Mouse (Mus musculus) fat pad, adult 2 months (tissue): ENCODE data around the gene Tnfsf9.

Source experiments
- DNase-seq: peaks from one replicate; pipeline ENCODE4 v3.0.0-alpha.2; 2011; ENCODE audit warnings: low read depth, low spot score; ENCODE audit errors: extremely low read depth

Tnfsf9 gene

DNA sequence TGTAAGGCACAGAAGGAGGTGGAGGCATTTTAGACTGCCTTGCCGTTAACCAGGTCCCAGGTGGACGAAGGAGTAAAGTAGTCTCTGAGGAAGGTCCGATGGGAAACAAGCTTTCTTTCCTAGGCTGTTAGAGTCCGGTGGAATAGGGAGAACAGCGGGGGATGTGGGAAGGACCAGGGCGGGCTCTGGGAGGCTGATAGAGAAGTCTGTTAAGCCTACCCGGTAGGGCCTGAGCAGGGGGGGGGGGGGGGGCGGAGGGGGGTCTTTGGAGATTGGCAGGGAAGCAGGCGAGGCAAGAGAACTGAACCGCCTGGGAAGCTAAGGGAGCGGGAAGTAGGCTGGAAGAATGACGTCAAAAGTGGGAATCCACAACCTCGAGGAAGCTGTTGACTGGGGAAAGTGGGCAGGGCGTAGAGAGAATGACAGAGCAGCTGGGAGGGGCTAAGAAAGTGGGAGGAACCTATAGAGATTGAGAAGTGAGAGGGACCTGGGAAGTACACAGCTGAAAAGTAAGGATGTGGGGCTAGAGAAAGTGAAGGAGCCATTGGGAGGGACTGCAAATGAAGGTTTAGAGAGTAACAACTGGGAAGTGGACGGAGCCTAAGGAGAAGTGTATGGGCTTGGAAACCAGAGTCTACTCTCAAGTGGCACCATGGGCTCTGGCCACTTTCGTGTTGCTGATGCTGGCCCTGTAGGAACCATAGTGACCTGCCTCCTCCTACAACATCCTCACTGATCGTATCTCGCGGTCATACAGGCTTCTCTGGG is 9.1 kb upstream of the Tnfsf9 start:
- DNase-seq = no peak

DNA sequence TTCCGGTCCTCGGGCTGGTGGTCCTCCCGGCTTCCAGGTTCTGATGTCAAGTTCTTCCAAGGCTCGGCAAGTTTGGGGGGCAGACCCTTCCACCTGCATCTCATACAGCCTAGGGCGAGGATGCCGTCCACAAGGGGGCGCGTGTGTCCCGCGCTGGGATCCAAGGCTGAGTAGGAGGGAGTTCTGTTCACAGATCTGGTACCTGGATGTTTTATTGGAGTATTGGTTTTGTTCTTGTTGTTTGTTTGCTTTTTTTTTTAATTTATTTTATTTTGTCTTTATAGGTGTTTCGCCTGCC is 8.6 kb upstream of the Tnfsf9 start:
- DNase-seq = no peak

DNA sequence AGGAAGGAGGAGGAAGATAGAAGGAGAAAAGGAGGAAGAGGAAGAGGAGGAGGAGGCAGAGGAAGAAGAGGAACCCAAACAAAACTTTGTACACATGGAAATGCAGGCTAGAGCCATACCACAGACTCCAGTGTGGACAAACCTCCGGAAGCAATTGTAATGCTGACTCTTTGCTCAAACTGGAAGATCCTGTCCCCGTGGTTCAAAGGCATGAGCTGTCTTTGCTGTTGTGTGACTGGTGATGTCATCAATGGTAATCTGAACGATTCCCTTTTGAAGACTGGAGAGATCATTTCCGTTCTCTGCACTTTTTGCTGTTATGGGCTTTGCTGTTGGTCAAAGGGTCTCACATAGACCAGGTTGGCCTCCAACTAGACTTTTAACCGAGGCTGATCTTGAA is 6.8 kb upstream of the Tnfsf9 start:
- no peak for DNase-seq

DNA sequence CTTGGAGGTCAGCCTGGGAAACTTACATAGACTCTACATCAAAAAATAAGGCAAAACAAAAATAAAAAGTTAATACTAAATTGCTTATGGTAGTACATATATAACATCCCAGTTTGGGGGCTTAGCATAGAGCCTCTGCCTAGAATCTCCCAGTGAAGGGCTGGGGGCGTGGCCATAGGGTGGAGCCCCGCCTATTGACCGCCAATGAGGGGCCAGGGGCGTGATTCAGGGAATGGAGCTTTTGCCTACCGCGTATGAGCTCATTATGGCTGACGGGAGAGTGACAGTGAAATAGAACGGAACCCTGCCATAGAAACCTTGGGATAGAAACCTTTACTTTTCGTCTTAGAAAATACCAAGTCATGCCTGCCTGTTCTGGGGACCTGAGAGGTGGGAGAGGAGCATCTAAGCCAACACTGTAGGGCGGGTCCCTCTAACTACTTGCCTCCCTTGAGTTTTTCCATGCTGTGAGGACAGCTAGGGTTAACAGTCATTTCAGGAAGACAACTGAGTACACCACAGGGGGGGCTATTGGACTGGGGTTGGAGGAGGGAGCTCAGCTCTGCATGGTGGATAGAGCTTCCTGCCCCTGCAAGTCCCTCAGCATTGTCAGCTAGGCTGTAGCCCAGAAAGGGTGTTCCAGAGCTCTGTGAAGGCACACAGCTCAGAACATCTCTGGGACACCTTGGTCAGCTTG is 5.3 kb upstream of the Tnfsf9 start:
- DNase-seq = no peak

DNA sequence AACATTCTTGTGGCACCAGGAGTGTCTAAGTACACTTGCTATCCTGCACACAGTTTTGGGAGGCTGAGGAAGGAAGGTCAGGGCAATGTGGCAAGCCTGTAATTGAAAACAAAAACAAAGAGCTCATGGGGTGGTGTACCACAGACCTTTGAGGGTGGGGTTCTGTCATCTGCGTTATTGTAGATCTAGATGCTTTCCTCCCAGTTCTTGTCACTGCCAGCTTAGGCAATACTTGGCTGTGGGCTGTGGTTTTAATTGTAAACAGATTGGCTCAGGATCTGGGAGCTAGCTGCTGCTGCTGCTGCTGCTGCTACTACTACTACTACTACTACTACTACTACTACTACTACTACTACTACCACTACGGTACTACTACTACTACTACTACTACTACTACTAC is 2.8 kb upstream of the Tnfsf9 start:
- no peak for DNase-seq

DNA sequence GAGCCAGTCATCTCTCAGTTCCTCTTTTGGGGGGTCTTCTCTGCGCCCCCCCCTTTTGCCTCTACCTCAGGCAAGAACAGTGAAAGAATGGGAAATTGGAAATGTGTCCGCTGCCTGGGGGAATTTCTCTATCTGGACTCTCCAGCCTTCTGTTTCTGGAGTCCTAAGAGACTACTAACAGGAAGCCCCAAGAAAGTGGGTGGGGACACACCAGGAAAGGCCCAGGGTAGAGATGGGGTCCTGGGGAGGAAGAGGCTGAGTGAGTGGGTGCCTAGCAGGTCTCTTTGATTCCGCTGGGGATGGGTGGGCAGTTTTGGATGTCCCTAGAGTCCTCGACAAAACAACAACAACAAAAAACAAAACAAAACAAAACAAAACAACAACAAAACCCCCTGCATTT is 629 bp upstream of the Tnfsf9 start:
- DNase-seq = no peak

DNA sequence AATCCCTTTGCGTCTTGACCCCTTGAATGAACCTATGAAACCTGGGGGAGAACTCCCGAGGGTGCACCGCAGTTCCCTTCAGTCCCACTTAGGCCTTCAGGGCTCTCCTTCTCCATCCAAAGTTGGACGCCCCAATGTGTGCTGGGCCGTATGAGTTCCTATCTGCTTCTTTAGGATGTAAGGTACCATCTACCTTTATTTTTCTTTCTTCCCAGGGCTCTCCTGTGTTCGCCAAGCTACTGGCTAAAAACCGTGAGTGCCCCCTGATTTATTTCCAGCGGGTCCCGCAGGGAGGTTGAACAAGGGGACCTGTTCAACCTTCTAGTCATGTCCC is 877 bp downstream of the Tnfsf9 start:
- DNase-seq = no peak

DNA sequence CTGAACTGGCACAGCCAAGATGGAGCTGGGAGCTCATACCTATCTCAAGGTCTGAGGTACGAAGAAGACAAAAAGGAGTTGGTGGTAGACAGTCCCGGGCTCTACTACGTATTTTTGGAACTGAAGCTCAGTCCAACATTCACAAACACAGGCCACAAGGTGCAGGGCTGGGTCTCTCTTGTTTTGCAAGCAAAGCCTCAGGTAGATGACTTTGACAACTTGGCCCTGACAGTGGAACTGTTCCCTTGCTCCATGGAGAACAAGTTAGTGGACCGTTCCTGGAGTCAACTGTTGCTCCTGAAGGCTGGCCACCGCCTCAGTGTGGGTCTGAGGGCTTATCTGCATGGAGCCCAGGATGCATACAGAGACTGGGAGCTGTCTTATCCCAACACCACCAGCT is 1.9 kb downstream of the Tnfsf9 start:
- no peak for DNase-seq

DNA sequence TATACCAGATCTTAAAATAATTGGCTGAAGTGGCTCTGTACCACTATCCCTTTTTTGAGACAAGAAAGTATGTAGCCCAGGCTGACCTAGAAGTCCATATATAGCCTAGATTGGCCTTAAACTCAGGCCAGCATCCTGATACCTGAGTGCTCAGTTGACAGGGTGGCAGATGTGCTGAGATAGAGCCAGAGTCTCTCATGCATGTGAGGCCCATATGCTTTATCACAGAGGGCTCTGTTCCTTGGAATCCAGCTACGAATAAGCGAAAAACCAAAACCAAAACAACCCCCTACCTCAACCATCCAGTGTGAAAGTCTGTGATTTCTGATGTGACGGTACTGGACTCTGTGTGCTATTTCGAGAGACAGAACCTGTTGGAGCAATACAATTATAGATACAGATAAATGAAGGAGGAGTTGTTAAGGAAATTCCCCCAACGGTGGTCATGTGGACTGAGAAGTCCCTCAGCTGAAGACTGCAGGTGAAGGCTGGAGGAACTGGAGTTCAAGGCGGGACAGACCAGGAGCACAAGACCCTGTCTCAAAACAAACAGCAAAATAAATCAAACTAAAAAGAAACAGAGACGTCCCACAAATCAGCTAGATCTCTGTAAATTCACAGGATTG is 3.0 kb downstream of the Tnfsf9 start:
- DNase-seq = no peak

DNA sequence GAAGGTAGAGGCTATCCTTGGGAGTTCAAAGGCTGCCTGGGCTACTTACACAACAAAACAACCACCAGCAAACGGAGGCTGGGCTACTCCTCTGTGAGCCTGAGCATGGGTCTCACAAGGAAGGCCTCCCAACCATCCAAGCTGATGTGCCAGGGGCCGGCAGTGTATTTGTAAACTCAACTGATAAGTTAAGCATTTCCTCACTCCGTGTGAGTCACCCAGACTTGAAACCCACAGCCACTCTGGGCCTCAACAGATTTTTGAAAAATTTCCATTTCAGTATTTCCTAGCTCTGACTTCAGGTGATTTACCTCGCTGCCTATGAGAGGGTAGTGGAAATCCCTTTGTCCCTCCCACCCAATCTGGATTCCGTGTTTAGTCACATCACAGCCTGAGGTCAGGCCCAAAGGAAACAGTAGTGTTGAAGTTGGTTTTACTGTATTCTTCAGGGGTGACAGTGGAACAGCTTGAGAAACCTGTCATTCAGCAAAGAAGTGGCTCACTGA is 3.6 kb downstream of the Tnfsf9 start:
- no peak for DNase-seq

DNA sequence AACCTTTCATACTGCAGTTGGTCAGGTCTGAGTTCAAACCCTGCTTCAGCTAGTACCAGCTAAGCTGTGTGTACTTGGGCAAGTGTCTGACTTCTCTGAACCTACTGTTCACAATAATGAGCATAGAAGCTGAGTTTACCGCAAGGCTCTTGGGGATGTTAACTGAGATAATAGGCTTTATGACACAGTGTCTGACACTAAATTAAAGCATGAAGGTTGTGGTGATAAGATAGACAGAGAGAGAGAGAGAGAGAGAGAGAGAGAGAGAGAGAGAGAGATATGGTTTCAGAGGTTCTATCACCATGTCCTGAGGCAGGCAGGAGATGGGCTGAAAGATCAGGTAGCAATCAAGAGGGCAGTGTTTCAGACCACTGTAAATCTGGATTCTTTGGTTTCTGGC is 4.9 kb downstream of the Tnfsf9 start:
- DNase-seq = no peak

DNA sequence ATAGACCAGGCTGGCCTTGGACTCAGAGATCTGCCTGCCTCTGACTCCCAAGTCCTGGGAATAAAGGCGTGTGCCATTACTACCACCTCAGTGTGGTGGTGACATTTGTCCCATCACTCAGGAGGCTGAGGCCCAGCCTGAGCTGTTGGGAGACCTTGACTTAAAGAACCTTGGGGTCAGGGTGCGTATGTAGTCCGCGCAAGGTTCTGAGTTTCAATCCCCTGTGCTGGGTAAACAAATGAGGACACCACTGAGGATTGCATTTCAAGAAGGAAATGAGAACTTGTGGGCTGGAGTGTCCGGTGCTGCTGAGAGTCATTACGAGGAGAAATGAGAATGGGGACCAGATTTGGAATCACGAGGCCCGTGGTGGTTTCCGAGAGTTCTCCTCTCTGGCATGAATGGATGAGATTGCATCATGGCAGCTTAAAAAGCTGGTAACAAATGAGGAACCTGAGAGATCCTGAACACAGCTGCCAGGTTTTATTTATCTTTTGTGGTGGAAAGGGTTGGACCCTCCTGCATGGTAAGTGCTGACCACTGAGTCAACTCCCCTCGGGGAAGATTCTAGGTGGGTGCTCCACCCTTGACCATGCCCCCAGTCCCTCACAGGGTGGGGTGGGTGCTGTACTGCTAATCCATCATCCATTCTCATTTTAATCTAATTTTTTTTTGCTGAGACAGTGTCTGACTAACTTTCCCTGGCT is 7.8 kb downstream of the Tnfsf9 start:
- DNase-seq = no peak

DNA sequence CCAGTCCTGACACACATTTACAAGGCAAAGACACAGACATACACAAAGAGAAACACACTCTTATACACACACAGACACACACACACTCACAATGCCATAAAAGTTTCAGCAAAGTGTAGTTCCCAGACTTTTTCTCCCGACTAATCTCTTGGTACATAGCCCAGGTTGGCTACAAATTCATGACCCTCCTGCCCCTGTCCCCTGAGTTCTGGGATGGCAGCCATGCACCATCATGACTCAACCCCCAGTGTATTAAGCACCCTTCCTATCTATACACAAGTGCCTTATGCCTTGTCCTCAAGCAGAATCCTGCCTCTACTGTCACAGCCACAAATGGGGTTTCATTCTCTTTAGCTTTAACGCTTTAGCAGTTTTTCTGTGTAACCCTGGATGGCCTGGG is 11.7 kb downstream of the Tnfsf9 start:
- DNase-seq = no peak

DNA sequence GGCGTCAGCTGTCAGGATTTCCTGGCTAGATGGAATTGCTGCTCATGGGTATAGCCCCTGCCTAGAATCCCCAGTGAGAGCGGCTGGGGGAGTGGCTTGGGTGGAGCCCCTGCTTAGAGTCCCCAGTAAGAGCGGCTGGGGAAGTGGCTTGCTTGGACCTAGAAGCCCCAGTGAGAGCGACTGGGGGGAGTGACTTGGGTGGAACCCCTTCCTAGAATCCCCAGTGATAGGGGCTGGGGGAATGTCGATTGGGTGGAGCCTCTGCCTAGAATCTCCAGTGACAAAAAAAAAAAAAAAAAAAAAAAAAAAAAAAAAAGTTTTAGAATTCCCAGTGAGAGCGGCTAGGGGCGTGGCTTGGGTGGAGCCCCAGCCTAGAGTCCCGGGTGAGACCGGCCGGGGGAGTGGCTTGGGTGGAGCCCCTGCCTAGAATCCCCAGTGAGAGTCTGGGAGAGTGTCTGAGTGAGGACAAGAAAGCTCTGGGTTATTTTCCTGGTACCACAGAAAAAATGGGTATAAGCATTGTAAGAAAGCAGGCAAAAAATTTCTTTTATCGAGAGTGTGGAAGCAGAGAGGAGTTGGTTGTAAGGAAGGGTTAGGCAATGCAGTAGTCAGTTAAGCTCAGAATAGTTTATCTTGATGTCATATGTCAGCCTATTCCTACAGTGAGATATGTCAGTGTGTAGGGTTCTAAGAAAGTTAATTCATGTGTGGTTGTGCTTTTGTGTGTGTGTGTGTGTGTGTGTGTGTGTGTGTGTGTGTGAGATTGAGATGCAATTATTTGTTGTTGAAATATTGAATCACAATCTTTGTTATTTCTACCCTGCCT is 13.6 kb downstream of the Tnfsf9 start:
- no peak for DNase-seq

DNA sequence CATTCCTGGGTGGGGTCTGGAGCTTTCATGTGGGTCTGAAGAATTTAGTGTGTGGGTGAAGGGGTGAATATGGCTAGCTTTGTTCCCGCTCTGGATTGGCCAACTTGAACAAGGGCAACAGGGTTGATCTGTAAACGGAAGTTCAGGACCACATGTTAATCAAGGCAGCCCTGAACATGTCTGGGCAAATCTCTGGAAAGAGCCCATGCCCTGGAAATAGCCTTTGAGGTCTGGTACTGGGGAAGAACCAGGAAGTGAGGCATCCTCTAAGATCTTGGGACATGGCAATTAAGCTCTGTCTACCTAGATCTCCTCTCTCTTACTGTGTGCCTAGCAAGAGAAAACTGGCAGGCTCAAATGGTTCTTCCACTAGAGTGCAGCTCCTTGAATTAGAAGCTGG is 16.7 kb downstream of the Tnfsf9 start:
- DNase-seq = no peak

DNA sequence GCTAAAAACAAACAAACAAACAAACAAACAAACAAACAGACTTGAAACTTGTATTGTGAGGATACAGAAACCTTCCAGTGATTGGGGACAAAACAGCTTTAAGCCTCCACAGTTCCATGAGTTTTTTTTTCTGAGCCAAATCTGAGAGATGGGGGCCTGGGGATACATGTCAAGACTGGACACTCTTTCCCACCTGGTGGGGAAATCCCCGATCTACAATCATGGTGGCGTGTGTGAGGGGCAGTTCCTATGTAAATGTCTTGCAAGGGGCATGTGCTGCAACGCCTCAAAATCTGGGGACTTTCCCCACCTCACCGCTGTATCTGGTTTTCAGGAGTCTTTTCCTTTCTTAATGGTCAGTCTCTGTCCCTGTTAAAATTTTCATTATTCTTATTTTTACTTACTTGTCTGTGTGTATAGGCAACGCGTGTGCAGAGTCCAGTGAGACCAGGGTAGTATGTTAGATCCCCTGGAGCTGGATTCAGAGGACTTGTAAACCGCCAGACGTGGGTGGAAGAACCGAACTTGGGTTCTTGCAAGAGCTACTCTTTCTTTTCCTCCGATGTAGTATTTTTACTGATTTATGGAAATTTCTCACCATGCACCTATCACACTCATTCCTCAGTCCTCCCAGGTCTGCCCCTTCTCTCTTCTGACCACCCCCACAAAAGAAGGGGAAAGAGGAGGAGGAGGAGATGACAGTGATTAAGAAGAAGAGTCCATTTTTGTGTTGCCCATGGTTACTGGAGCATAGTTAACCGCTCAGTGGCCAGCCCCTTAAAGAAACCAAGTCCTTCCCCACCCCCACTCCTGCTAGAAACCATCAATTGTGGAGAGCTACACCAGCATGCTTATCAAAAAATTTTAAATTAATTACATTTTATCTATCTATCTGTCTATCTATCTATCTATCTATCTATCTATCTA is 18.3 kb downstream of the Tnfsf9 start:
- no peak for DNase-seq

DNA sequence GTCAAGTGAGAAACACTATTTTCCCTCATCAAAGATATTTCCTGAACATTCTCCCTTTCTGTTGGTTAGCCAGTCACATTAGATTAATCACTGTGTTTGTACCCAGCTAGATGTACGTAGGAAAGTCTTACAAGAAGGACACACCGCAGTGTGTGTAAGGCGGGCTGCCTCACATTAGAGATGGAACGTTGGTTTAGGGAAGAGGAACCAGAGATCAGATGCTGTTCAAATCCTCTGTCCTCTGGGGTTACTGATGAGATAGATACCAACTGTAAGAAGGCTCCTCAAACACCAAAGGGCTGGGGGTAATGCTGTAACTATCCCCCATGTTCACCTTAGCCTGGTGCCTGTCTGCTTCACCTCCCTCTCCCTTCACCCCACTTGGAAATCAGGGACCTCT is 19.7 kb downstream of the Tnfsf9 start:
- DNase-seq = no peak

DNA sequence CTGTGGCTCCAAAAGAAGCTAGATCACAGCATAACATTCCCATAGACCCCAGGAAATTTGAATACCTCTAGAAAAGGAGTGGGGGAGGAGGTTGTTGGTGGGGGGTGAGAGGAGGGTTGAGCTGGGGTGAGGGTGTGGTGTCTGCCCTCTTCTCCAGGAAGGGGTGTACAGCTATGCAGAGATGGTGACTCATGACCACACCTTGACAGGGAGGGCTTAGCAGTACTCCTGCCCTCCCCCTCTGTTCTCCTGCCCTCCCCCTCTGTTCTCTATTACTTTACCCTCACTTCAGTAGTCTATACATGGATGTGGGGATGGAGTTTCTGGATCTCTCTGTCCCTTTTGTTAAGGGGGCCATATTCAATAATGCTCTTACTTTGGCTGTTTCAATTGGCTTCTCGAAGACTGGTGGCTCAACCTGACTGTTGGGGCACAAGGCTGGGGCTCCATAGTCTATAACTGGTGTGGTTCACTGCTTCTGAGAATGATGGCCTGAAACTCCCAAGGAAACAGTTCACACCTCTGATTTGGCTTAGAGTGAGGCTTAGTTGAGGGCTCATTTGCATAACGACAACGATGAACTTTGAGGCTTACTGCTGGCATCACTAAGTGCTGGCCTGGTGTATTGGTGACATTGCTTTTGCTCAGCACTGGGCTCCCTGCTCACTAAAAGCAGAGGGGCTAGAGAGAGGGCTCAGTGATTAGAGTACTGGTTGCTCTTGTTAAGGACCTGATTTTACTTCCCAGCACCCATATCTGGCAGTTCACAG is 20.9 kb downstream of the Tnfsf9 start:
- no peak for DNase-seq

DNA sequence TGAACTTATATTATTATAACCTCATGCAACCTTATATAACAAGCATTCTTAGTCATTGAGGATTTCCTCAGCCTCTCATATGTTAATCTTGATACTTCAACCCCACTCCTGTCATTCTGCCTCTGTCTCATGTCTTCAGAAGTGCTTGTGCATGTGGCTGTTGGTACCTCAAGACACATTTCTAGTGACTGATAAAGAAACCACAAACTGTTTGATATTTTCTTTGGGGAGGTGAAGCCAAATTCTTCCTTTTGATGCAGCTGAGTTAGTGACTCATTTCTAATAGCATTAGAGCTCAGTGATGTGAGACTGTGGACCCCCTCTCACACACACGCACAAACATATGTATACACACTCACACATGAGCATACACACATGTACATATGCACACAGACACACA is 26.7 kb downstream of the Tnfsf9 start:
- no peak for DNase-seq
